Mouse (Mus musculus) CD4-positive helper T cell, adult 2 months (primary cell): ENCODE data around the gene Gm4491.
A peak's percentile ranks its signal among the peaks of the same experiment; 100 is the strongest.

ENCODE experiments used
- DNase-seq: peaks from one replicate; pipeline ENCODE4 v3.0.0-alpha.2; 2012; ENCODE audit warnings: low read depth, missing footprints, low spot score

Gene Gm4491

DNA sequence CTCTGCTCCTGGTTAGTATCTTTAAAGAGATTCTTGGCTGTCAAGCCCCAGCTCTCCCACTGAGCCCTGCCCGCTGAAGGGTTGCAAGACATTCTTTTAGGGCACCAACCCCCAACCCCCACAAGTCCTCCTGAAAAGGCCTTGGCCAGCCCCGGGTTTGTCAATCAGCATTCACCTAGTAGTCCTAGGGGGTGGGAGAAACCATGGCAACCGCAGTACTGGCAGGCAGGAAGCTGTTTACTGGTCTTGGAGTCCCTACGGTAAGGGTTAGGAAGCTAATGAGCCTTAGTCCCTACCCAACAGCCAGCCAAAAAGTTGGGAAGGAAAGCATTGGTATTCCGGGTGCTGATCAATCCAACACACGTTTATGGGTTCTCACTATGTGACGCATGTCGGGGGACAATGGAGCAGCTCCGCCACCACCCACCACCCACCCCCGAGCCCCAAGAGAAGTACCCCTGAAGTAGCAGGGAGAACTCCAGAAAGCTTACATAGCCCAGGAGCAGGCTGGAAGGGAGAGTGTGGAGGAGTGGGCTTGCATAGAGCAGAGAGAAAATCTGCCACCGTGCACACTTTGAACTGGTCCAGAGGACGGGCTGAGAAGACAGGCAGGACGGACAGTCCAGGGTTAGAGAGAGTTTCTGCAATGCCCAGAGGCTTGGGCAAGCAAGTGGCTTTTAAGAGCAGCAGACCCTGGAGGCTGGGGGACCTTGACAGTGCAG lies at the start of gene Gm4491:
TSS of gene Gm4491 (minus strand) at position 61 of the 722 bp plus-strand sequence.
- no peak for DNase-seq

DNA sequence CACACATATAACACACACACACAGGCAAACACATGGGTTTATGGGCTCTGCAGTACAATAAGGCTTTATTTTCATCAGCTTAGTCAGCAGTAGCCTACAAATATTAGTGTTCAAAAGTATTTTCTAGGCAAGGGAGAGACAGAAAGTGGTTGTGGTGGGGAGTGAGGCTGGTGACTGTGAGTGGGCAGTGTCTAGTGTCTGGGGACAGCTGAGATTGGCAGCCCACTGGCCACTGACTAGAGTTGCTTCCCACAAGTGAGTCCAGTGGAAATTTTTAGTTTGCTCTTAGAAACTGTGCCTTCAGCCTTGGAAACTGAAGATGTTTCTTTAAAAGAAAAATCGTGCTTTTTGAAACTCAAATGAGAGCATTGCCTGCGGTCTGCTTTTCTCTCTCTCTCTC lies 46.1 kb upstream of the Gm4491 start:
- DNase-seq, result no peak

DNA sequence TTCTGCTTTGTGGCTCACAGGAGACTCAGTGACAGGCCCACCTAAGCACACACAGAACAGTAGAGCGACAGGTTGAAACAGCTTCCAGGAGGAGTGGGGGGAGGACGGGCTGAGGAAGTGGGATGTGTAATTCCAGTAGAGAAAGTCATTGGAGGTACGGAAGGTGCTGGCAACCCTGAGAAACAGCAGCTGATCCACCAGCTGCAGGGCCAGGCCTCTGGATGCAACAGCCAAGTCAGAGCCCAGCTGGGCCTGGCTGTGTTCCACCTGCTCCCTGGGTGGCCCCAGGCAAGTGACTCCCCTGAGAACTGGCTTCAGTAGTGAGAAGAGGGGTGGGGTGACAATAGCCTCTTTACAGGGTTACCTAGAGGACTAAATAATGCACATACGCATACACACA lies 45.5 kb upstream of the Gm4491 start:
- DNase-seq, result no peak

DNA sequence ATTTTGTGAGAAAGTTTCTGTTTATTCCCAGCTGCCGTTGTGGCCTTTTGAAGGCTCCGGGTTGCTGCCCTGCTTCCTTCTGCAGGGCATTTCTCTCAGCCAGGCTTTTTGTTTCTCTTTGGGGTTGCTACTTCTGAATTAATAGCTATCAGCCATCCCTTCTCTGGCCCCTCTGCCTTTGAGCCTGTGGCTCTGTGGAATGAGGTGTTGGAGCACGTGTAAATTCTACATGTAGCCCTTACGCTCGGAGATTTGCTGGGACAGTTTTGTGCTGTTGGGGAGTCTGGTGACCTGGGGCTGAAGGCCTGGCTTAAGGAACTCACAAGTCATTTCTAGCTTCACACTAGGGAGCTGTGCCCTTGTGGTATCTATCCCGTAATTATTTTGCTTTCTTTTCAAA lies 39.2 kb upstream of the Gm4491 start:
- no peak for DNase-seq

DNA sequence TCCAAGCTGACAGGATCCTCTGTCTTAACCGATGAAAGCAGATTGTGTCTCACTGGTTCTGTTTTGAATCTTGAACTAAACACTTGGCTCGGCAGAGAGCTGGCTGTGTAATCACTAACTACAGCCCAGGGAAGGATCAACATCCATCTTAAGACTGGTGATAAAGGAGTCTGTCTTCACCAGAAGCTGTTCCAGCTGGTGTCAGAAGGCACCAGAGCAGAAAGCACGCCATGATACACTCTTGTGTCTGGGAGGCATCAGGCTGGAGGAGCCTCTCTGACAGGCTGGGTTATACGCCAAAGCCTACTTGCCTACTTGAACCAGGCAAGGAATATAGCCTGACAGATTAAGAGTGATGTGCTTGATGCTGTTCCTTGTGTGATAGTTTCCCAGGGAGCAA lies 30.1 kb upstream of the Gm4491 start:
- no peak for DNase-seq

DNA sequence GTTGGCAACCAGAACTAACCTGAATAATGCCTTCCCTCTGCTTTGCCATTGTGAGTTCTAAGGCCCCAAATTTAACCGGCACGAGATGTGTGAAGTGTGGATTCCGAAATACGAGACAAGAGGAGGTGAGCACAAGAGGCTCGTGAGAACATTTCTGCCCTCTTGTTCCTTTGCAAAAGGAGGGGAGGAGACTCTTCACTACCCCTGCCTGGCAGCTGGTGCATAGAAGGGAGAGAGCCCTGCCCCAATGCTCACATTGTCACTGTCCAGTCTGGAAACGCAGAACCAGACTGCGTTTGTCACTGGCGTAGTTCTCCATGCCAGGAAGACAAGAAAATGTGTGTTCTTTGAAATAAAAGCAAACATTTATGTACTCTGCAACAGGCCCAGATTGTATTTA lies 19.6 kb upstream of the Gm4491 start:
- DNase-seq, result no peak

DNA sequence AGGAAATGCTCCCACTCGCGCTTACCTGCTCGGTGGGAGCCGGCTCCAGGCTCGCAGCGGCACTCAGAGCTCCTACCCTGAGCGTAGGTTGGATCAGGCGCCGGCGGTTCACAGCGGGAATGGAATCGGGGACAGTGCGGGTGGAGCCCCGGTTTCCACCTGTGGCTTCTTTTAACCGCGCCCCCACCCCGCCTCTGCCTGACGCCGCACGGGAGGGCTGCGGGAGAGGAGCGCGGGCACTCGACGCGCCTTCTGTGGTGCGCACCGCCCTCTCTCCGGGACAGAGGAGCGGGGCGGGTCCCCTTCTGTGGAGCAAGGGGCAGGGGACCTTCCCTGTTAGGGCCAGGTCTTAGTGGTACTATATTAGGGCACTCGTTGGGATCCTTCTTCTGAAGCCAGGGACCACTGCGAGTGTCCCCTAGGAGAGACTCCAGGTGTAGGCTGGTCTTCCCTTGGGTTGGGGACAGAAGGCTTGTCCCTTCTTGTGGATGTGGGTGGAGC lies 17.5 kb upstream of the Gm4491 start, which contains the start of gene Gjb6:
TSS of gene Gjb6 (minus strand) at position 451 of the 501 bp plus-strand sequence.
- DNase-seq, result no peak

DNA sequence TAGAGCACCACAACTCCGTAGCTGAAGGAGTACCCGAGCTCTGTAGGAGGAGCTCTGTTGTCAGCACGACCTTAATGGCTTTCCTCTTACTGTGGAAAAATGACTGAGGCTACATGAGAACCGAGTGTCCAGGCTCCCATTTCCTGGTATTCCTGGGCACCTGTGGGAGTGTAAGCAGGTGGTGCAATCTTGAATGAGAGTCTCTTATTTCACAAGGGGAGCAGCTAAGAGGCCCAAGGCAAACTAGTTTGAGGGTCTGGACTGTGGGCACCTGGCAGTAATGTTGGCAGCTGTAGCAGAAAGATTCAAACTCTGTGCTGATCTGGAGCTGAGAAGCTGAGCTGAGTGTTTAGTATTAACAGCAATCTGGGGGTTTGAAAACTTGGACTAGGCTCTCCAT lies 11.7 kb upstream of the Gm4491 start:
- no peak for DNase-seq

DNA sequence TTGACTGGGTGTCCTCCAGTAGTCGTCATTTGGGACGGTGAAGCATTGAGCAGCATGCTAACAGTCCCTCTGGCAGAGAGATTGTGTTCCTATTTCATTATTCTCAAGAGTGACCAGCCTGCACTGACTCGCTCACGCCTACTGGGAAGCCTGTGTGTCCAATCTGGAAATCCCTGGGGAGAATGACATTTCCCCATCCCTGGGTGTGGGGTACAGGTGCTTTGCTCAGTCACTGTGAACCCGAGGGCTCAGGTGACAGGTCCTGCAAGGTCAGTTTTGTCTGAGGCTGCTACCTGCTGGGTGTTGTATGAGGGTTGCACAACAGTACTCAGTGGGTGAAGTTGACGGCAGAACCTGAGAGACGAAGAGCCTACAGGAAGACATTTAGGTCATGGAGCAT lies 6.6 kb upstream of the Gm4491 start:
- DNase-seq, result no peak

DNA sequence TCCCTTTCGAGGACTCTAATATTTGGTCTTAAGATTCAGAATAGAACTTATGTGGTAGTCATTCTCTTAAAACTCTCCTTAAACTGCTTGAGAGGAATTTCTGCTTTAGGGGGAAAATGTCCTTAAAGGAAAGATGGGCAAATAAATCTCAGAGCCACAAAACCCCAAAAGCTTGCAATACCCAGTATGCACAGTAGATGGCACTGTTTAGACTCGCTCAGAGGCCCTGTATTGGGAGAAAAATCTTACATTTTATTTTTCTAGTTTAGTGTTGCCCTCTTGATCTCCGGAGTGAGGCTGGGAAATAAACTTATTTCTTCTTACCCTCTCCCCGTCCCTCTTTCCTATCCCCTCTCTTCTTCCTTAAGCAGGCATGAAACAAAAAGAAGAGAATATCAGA lies 6.5 kb downstream of the Gm4491 start:
- DNase-seq, result peak; percentile 27

DNA sequence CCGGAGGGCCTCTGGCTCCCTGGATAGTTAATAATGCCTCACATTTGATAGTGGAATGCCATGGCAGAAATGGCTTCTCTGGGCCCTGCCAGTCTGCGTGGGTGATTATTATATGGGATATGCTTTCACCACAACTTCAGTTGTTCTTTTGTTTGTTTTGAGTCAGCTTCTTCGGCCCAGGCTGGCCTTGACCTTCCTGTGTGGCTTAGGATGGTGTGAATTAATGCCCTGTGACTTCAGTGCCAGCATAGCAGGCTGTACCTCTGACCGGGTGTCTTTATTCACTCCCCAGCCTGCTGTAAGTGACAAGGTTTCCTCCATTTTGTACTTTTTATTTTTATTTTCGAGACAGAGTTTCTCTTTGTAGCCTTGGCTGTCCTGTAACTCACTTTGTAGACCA lies 7.8 kb downstream of the Gm4491 start:
- no peak for DNase-seq

DNA sequence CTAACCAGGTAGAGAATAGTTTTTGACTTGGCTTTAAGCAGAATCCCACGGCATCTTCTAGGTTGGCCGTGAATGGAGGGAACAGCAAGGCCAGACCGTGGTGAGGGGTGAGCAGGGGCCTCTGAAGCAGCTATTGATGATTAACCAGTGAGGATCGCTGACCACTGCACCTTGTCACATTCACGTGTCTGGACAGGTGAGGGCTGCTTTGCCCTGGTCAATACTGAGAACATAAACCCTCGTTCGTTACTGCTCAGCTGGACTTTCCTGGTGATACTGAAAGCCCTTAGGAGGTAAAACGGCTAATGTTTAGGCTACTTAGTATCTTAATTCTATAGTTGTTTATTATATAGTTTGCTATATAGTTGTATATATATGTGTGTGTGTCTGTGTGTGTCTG lies 8.6 kb downstream of the Gm4491 start:
- DNase-seq, result no peak

DNA sequence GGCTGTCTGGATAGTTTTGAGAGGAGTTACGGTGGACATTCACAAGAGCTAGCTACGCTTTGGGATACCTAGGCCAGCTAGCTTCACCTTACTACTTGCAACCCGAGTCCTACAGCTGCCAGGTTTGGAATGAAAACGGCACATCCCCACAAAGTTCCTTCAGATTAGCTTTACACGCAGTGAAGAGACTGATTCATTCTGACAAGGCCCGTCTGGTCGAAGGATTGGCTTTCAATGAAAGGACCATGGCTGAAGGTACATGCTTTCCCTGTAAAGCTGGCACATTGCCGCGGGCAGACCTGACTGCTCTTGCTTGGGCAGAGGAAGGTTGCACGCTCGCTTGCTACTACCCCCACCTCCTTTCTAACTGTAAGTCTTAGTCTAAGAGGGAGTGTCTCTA lies 10.0 kb downstream of the Gm4491 start:
- DNase-seq, result no peak

DNA sequence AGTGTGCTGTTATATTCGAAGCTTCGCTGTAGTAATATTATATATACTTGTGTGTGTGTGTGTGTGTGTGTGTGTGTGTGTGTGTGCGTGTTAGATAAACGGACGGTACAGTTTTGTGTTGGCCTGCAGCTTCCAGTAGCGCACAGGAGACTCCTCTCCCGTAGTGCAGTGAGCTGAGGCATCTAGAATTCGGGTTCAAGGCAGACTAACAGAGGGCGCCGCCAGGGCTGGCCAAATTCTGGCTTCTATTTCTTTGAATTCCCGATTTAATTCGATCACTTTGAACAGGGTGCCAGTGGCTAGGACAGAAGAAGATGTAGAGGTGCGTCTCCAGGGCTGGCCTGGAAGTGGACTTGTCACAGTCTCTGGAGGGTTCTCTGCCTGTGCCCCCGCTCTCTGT lies 10.6 kb downstream of the Gm4491 start:
- DNase-seq, result no peak

DNA sequence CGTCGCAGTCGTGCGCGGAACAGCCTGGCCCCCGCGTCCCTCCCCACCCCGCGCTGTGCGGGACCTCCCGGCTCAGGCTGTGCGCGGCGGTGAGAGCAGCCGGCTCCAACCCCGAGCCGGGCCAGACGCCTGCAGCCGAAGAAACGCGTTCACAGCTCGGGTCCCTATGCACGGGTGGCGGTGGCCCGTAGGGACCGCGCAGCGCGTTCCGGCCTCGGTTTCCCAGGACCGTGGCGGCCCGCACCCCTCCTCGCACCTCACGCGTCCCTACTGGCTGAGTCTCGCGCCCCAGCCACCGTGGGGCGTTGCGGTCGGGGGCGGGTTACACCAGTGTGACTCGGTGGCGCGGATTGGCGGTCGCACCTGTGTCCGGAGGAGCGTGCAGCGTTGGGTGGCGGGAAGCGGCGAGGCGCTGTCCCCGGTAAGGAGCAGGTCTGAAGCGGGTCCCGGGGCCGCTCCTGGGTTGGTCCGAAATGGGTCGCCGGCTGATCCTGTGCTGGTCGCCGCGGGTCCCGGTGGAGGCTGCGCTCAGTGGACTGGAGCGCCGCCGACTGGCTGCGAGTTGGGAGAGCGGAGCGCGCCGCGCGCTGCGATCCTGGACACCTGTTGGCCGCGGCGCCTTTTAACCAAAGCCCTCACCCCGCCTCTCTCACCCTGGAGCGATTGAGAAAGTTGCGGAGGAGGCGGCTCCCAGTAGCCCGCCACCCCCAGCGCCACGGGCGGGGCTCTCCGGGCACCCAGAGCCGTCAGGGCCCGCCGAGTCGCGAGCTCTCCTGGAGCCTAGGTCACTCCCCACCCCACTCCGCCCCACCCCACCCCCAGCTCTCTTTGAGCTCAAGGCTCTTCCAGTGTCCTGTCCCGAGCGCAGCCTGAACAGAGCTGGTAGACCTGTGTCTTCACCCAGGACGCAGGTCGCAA lies 11.3 kb downstream of the Gm4491 start, which contains the start of gene Gjb2:
TSS of gene Gjb2 (minus strand) at position 597 of the 918 bp plus-strand sequence.
- peak; percentile 33 for DNase-seq

DNA sequence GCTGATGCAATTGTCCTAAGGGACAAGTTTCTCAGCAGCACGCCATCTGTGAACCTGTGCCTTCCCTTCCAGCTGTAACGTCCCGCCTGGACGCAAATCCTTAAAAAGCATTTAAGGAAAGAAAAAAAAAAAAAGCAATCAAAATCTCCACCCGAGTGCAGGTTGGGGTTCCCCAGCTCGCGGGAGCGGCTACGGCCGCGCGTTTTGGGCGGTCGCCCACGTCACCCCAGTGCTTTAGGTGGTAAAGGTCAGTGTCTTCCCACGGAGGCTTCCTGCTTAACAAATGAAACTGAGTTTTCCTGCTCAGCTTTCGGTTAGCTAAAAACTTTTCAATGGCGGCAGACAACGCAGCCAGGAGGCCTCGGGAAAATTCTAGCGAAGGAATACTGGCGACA lies 12.0 kb downstream of the Gm4491 start:
- peak; percentile 27 for DNase-seq

DNA sequence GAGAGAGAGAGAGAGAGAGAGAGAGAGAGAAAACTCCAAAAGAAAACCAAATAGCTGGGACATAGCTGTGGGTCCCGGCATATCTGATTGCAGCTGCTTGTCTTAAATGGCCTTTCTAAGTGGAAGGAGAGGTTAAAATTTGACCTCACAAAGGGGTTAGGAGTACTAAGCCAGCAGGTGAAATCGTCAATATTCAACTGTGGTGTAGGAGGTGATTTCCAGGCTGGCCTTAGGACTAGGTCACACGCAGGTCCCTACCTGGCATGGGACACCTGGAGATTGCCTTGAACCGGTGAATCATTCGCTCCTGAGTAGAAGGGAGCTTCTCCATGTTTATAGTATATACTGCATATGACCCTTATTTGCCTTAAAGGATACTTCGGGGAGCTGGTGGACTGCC lies 12.6 kb downstream of the Gm4491 start:
- no peak for DNase-seq

DNA sequence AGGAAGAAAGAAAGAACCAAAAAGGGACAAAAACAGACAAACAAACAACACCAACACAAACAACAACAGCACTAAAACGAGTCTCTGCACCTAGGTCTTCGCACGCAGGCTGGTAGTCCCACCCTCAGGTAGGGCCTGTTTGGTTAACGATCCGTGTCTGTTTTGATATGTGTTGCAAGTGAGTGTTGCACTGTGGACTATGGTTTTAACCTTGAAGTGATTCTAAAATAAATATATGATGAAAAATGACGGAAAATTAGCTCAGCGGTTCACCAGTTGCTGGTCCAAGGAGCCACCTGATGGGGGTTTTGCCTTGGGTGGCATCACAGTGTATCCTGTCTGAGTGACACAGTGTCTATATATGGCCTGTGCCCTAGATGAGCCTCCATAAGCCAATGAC lies 14.1 kb downstream of the Gm4491 start:
- no peak for DNase-seq

DNA sequence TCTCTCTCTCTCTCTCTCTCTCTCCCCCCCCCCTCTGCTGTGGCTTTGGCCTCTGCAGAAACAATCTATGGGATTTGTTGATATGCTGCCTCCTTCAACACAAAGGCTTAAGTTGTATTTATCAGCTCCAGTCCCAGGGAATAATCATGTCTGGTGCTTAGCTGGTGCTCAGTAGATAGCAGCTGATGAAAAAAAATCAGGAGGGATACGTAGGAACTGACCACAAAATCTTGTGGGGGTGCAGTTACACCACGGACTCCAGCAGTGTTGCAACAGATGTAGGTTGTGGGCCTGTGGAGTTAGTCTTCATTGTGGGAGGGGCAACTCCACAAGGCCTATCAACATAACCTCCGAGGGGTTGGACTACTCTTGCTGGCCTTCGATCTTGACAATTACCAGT lies 19.8 kb downstream of the Gm4491 start:
- DNase-seq, result no peak

DNA sequence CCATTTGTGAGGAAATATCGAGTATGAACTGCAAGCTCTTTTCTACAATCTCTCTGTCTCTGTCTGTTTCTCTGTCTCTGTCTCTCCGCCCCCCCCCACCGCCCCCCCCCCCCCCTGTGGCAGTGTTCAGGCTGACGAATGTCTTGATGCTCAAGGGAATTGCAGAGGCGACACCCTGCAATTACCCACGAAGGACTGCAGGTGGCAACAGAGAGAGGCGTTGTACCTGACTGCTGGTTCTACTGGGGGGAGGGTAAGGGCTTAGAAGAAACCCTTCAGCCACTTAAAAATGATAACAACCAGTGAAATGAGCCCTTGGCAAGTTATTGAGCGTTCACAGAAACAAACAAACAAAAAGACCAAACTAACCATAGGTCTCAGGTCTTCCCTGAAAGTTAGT lies 22.7 kb downstream of the Gm4491 start:
- DNase-seq, result peak; percentile 57

DNA sequence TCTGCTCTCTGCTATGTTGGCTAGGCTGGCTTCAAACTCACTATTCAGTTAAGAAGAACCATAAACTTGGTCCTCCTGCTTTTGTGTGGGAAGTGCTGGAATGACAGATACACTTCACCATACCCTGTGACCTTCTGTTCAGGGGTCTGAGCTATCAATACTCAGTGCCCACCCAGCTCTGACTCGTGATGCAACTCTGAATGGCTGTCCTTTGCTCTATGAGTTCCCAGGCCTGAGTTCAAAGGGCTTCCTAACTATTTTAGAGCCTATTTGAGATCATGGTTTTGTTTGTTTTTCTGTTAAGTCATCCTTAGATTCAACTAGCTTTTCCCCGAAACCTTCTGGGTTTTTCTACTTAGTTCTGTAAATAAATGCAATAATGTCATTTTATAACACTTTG lies 25.7 kb downstream of the Gm4491 start:
- no peak for DNase-seq

DNA sequence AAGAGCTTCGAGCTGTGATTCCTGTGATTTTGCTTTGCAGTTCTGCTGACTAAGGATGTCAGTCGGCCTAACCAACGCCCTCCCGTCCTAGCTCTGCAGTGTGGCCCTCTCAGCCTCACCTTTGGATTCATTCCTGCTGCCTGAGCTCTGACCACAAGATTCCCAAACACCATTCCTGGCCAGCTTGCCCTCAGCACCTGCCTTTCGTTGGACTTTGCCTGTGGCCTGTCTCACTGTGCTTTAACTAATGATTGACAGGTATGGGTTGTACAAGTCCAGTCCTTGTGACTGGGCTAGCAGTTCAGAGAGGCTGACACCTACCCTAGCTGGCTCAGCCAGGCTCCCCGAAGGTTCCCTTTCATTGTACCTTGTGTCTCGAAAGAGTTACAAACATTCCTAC lies 26.6 kb downstream of the Gm4491 start:
- DNase-seq, result no peak
